Mouse (Mus musculus) cortical plate, adult 2 months (tissue): ENCODE measurements around the gene Olfr1368.
A peak's percentile ranks its signal among the peaks of the same experiment; 100 is the strongest.

Experiments
- CTCF ChIP-seq: fragments of 200-500 bp; IDR thresholded peaks from 2 replicates; pipeline ENCODE4 v1.5.1; 2011; ENCODE audit warnings: mild to moderate bottlenecking, control low read depth, low read length; ENCODE audit not compliant: insufficient read depth; ENCODE audit errors: extremely low read depth
- POLR2A ChIP-seq: fragments of 200-500 bp; IDR thresholded peaks from 2 replicates; pipeline ENCODE4 v1.6.1; 2011; ENCODE audit warnings: mild to moderate bottlenecking, low read length, control low read depth; ENCODE audit not compliant: insufficient read depth; ENCODE audit errors: extremely low read depth

DNA sequence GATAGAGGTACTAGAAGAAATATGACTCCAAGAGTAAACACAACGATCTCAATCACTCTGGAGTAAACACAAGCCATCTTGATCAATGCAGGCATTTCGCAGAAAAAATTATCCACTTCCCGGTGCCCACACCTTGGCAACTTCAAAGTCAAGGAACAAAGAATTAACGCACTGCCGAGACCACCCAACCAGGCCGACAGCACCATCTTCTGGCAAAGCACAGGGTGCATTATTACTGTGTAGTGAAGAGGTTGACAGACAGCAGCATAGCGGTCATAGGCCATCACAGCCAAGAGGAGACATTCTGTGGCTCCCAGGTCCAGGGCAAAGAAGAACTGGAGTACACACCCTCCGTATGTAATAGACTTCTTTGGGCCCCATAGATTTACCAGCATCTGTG lies 3.2 kb downstream of the Olfr1368 start:
- TF ChIP-seq CTCF (0 out of 2 replicates have a peak, but pooled peaks have one; percentile 4), POLR2A (no peak)
